Mouse (Mus musculus) liver, postnatal 0 days (tissue): ENCODE measurements at regions not wholly inside any gene's neighbourhood (a gene's known extent, or its start where the extent isn't known, plus 50 kb on each side); places are given as distances from the start of the nearest gene placed in this dataset.

Experiments
- CTCF ChIP-seq: sonication (generic); IDR thresholded peaks from 2 replicates; pipeline ENCODE4 v1.5.1; 2016; ENCODE audit warnings: antibody characterized with exemption, low read depth
- EP300 ChIP-seq: IDR thresholded peaks from 2 replicates; pipeline ENCODE4 v1.6.1; 2016; ENCODE audit warnings: antibody characterized with exemption, low read depth, mild to moderate bottlenecking

DNA sequence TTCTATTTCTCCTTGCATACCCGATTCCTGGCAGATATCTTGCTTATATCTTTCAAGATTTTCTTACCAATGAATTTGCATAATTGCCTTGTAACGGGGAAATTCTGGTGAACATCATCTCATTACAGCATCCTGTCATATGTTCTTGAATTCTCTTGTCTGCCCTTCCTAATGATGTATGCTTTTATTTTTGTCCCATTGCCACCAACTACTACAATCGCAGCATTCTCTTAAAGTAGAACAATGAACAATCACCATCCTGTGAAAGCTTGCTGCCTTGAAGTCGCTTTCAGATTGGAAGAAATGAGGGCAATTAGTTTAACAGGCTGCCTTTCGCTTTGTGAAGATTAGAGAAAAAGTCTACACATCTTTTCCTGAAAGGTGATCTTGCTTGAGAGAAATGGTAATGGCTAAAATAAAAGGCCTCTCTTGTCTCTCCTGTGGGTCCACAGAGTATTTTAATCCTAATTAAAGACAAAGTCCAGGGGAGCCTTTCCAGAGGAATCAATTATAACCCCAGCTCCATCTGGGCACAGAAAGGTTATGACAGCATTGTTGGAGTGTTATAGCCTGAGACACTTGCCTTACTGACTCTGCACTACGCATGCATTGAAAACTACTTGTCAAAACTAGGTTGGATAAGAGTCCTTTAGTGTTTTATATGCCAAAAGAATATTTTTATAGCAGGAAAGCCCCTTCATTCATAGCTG lies 619.7 kb upstream of the A830018L16Rik start:
- no peak for TF ChIP-seq CTCF
- TF ChIP-seq EP300 = no peak
